Mouse (Mus musculus): ENCODE data around the gene Sco1. TPM values are rescaled to one million over a fixed set of nuclear protein-coding genes. Genes with fewer than 3 reads are reported as not detected.
A peak's percentile ranks its signal among the peaks of the same experiment; 100 is the strongest.
"Not testable (repeated sequence)": the region's sequence is repeated elsewhere in the genome, so short reads cannot be mapped to it uniquely, and the experiment has no call there.

Sco1 gene
- polyA plus RNA-seq, 1 experiment from 2014 or later, result 20.4 TPM

- no peak overlapping the region for H3K9ac ChIP-seq (ENCODE audit: low read length)
- 53% methylated on average over 7 of the region's 7 CpGs for WGBS
- no peaks in the 10 kb centered on the region for H3K9me3 ChIP-seq (ENCODE audit: control insufficient read depth, low read length)
Observed at GRCm38 (mm10) chr11:67019711-67020475, 32.6 kb upstream of the Sco1 start.

GRCm38 (mm10) chr11:67020948-67021347 lies 31.5 kb upstream of the Sco1 start:
- WGBS, result under 1% methylated on average over 12 of the region's 12 CpGs
- Histone ChIP-seq H3K4me1 (ENCODE audit: control insufficient read depth in 2 of 2, insufficient read depth in 2 of 2, low read length in 2 of 2) (peaks cover 2 to 4% of the 10 kb centered on the region in 2 experiments; a peak in 3 of 4 replicates), H3K9ac (ENCODE audit: low read length) (0 out of 2 replicates have a peak overlapping the region, but pooled peaks have one; percentile 17), H3K4me2 (ENCODE audit: low read length) (peak overlapping the region; percentile 57), H3K27me3 (ENCODE audit: control insufficient read depth, insufficient read depth, low read length) (0 out of 2 replicates have a peak, but pooled peaks cover 4% of the 10 kb centered on the region), H3K36me3 (ENCODE audit: control insufficient read depth, insufficient read depth, low read length) (no peaks in the 10 kb centered on the region), H3K27ac (replicated peaks in 1 of 2; ENCODE audit: control insufficient read depth in 1 of 2, insufficient read depth in 1 of 2, low read depth in 2 of 2, low read length in 2 of 2) (no peak overlapping the region), H3K4me3 (ENCODE audit: control insufficient read depth in 1 of 2, insufficient read depth in 1 of 2, low read depth in 1 of 2, low read length in 2 of 2) (peak overlapping the region in 1 of 2 experiments; percentile 2; a peak in 2 of 4 replicates), H3K9me3 (ENCODE audit: control insufficient read depth, low read length) (no peaks in the 10 kb centered on the region)
- ATAC-seq (ENCODE audit: insufficient number of reproducible peaks, insufficient read depth, low FRiP score, low read depth), result no peak

More at GRCm38 (mm10) chr11:67019711-67020475, 32.6 kb upstream of the Sco1 start:
- no peaks in the 10 kb centered on the region for H3K36me3 ChIP-seq (ENCODE audit: control insufficient read depth, insufficient read depth, low read length)
- no peak overlapping the region for H3K4me3 ChIP-seq (ENCODE audit: control insufficient read depth in 1 of 2, insufficient read depth in 1 of 2, low read depth in 1 of 2, low read length in 2 of 2)
- H3K27me3 ChIP-seq (ENCODE audit: control insufficient read depth, insufficient read depth, low read length), result 0 out of 2 replicates have a peak, but pooled peaks cover 4% of the 10 kb centered on the region
- H3K27ac ChIP-seq (replicated peaks in 1 of 2; ENCODE audit: control insufficient read depth in 1 of 2, insufficient read depth in 1 of 2, low read depth in 2 of 2, low read length in 2 of 2), result no peak overlapping the region
- H3K4me1 ChIP-seq (ENCODE audit: control insufficient read depth in 2 of 2, insufficient read depth in 2 of 2, low read length in 2 of 2), result peaks cover 0 to 4% of the 10 kb centered on the region in 2 experiments; a peak in 1 of 4 replicates
- no peak for ATAC-seq (ENCODE audit: insufficient number of reproducible peaks, insufficient read depth, low FRiP score, low read depth)
- H3K4me2 ChIP-seq (ENCODE audit: low read length), result no peak overlapping the region

- WGBS, result 69% methylated on average over 13 of the region's 13 CpGs
Observed at GRCm38 (mm10) chr11:67022354-67023115, 29.9 kb upstream of the Sco1 start.

GRCm38 (mm10) chr11:67023191-67023590 lies 29.3 kb upstream of the Sco1 start:
- not testable (repeated sequence) for H3K4me3 ChIP-seq (ENCODE audit: control insufficient read depth in 1 of 2, insufficient read depth in 1 of 2, low read depth in 1 of 2, low read length in 2 of 2); H3K4me2 ChIP-seq (ENCODE audit: low read length); H3K27me3 ChIP-seq (ENCODE audit: control insufficient read depth, insufficient read depth, low read length); H3K9me3 ChIP-seq (ENCODE audit: control insufficient read depth, low read length); H3K9ac ChIP-seq (ENCODE audit: low read length); H3K36me3 ChIP-seq (ENCODE audit: control insufficient read depth, insufficient read depth, low read length); H3K27ac ChIP-seq (replicated peaks in 1 of 2; ENCODE audit: control insufficient read depth in 1 of 2, insufficient read depth in 1 of 2, low read depth in 2 of 2, low read length in 2 of 2); ATAC-seq (ENCODE audit: insufficient number of reproducible peaks, insufficient read depth, low FRiP score, low read depth); H3K4me1 ChIP-seq (ENCODE audit: control insufficient read depth in 2 of 2, insufficient read depth in 2 of 2, low read length in 2 of 2)
- WGBS, result 43% methylated on average over 1 of the region's 1 CpGs

More at GRCm38 (mm10) chr11:67022354-67023115, 29.9 kb upstream of the Sco1 start:
- no peak overlapping the region for H3K27ac ChIP-seq (replicated peaks in 1 of 2; ENCODE audit: control insufficient read depth in 1 of 2, insufficient read depth in 1 of 2, low read depth in 2 of 2, low read length in 2 of 2)
- no peaks in the 10 kb centered on the region for H3K9me3 ChIP-seq (ENCODE audit: control insufficient read depth, low read length)
- H3K9ac ChIP-seq (ENCODE audit: low read length), result no peak overlapping the region
- no peak for ATAC-seq (ENCODE audit: insufficient number of reproducible peaks, insufficient read depth, low FRiP score, low read depth)
- H3K4me2 ChIP-seq (ENCODE audit: low read length), result no peak overlapping the region
- peaks cover 2 to 4% of the 10 kb centered on the region in 2 experiments; a peak in 3 of 4 replicates for H3K4me1 ChIP-seq (ENCODE audit: control insufficient read depth in 2 of 2, insufficient read depth in 2 of 2, low read length in 2 of 2)
- no peak overlapping the region for H3K4me3 ChIP-seq (ENCODE audit: control insufficient read depth in 1 of 2, insufficient read depth in 1 of 2, low read depth in 1 of 2, low read length in 2 of 2)
- 0 out of 2 replicates have a peak, but pooled peaks cover 4% of the 10 kb centered on the region for H3K27me3 ChIP-seq (ENCODE audit: control insufficient read depth, insufficient read depth, low read length)
- H3K36me3 ChIP-seq (ENCODE audit: control insufficient read depth, insufficient read depth, low read length), result no peaks in the 10 kb centered on the region

- H3K9ac ChIP-seq (ENCODE audit: low read length), result no peak overlapping the region
- no peak overlapping the region for H3K27ac ChIP-seq (replicated peaks in 1 of 2; ENCODE audit: control insufficient read depth in 1 of 2, insufficient read depth in 1 of 2, low read depth in 2 of 2, low read length in 2 of 2)
- no peaks in the 10 kb centered on the region for H3K27me3 ChIP-seq (ENCODE audit: control insufficient read depth, insufficient read depth, low read length)
- no peaks in the 10 kb centered on the region for H3K9me3 ChIP-seq (ENCODE audit: control insufficient read depth, low read length)
- no peak overlapping the region for H3K4me2 ChIP-seq (ENCODE audit: low read length)
- no peak overlapping the region for H3K4me3 ChIP-seq (ENCODE audit: control insufficient read depth in 1 of 2, insufficient read depth in 1 of 2, low read depth in 1 of 2, low read length in 2 of 2)
- H3K4me1 ChIP-seq (ENCODE audit: control insufficient read depth in 2 of 2, insufficient read depth in 2 of 2, low read length in 2 of 2), result peaks cover 0 to 2% of the 10 kb centered on the region in 2 experiments; a peak in 2 of 4 replicates
- H3K36me3 ChIP-seq (ENCODE audit: control insufficient read depth, insufficient read depth, low read length), result no peaks in the 10 kb centered on the region
- no peak for ATAC-seq (ENCODE audit: insufficient number of reproducible peaks, insufficient read depth, low FRiP score, low read depth)
- 53% methylated on average over 6 of the region's 6 CpGs for WGBS
Observed at GRCm38 (mm10) chr11:67023802-67024340, 28.6 kb upstream of the Sco1 start.

GRCm38 (mm10) chr11:67024867-67025477 lies 27.5 kb upstream of the Sco1 start, which contains the start of gene Tmem220:
TSS of gene Tmem220 (plus strand) at chr11:67025154.
- Histone ChIP-seq H3K4me1 (ENCODE audit: control insufficient read depth in 2 of 2, insufficient read depth in 2 of 2, low read length in 2 of 2) (peaks cover 0 to 2% of the 10 kb centered on the region in 2 experiments; a peak in 2 of 4 replicates), H3K9ac (ENCODE audit: low read length) (peak within 1 kb of the TSS; percentile 57), H3K9me3 (ENCODE audit: control insufficient read depth, low read length) (no peaks in the 10 kb centered on the region), H3K4me3 (ENCODE audit: control insufficient read depth in 1 of 2, insufficient read depth in 1 of 2, low read depth in 1 of 2, low read length in 2 of 2) (peak within 1 kb of the TSS; percentile 42 to 67), H3K4me2 (ENCODE audit: low read length) (peak within 1 kb of the TSS; percentile 60), H3K27me3 (ENCODE audit: control insufficient read depth, insufficient read depth, low read length) (no peaks in the 10 kb centered on the region), H3K36me3 (ENCODE audit: control insufficient read depth, insufficient read depth, low read length) (no peaks in the 10 kb centered on the region), H3K27ac (replicated peaks in 1 of 2; ENCODE audit: control insufficient read depth in 1 of 2, insufficient read depth in 1 of 2, low read depth in 2 of 2, low read length in 2 of 2) (0 out of 4 replicates have a peak within 1 kb of the TSS, but pooled peaks of 1 of the 2 experiments have one; percentile 14)
- WGBS, result under 1% methylated on average over 35 of the region's 35 CpGs
- ATAC-seq (ENCODE audit: insufficient number of reproducible peaks, insufficient read depth, low FRiP score, low read depth), result peak; percentile 97
